Mouse (Mus musculus) heart, embryonic 16.5 days (tissue): ENCODE data around the gene Pcyt2. TPM values are rescaled to one million over a fixed set of nuclear protein-coding genes. Genes with fewer than 3 reads are reported as not detected.

ENCODE experiments used
- ATAC-seq: fragments of 200-750 bp; cut with Nextera tagmentation; replicated peaks from 2 replicates; pipeline ENCODE4 v1.8.0; 2017; ENCODE audit warnings: moderate number of reproducible peaks; ENCODE audit not compliant: insufficient read depth, low FRiP score; ENCODE audit errors: extremely low read depth
- H3K27ac ChIP-seq: fragments of 300-500 bp; sonication (generic); 2 replicates; pipeline ENCODE4 v1.5.1; 2014; ENCODE audit warnings: mild to moderate bottlenecking, low read length, control low read depth, moderate library complexity
- H3K27me3 ChIP-seq: fragments of 300-500 bp; sonication (generic); 2 replicates; pipeline ENCODE4 v1.6.1; 2014; ENCODE audit warnings: low read length, mixed read lengths; ENCODE audit not compliant: control insufficient read depth, insufficient read depth
- H3K36me3 ChIP-seq: fragments of 300-500 bp; sonication (generic); 2 replicates; pipeline ENCODE4 v1.6.1; 2014; ENCODE audit not compliant: control insufficient read depth, insufficient read depth
- H3K4me1 ChIP-seq: fragments of 300-500 bp; sonication (generic); 2 replicates; pipeline ENCODE4 v1.6.1; 2014; ENCODE audit warnings: low read length, mixed read lengths; ENCODE audit not compliant: control insufficient read depth, insufficient read depth
- H3K4me2 ChIP-seq: fragments of 300-500 bp; sonication (generic); 2 replicates; pipeline ENCODE4 v1.6.1; 2014; ENCODE audit warnings: low read depth, mild to moderate bottlenecking, control low read depth, low read length
- H3K4me3 ChIP-seq: fragments of 300-500 bp; sonication (generic); 2 replicates; pipeline ENCODE4 v1.5.1; 2014; ENCODE audit warnings: mild to moderate bottlenecking, control low read depth, low read length
- H3K9ac ChIP-seq: fragments of 300-500 bp; sonication (generic); 2 replicates; pipeline ENCODE4 v1.6.1; 2014; ENCODE audit warnings: low read length, control low read depth
- H3K9me3 ChIP-seq: fragments of 300-500 bp; sonication (generic); replicated peaks from 2 replicates; pipeline ENCODE4 v1.6.1; 2016; ENCODE audit warnings: low read length; ENCODE audit not compliant: control insufficient read depth
- WGBS: fragments of 180-500 bp; shearing (Covaris S2); extraction: QIAGEN DNeasy Blood & Tissue Kit; methylation state at CpG from one replicate; pipeline ENCODE4 v1.1.7; 2014; 5-methylcytosine and 5-hydroxymethylcytosine counted together
- polyA plus RNA-seq: library from polyadenylated mRNA; unstranded; fragments of >200 nt; fragmentation: Nextera tagmentation; extraction: Ambion mirVana; gene quantifications from 2 replicates; pipeline ENCODE4 v1.2.1, GENCODE M21; 2015

Pcyt2 gene
- polyA plus RNA-seq, 1 experiment from 2014 or later: 109 TPM

- H3K27ac ChIP-seq: no peak overlapping the region
- H3K9ac ChIP-seq: no peak overlapping the region
- WGBS: 2% methylated on average over 24 of the region's 24 CpGs
- H3K9me3 ChIP-seq: no peaks in the 10 kb centered on the region
- ATAC-seq: no peak
- H3K36me3 ChIP-seq: no peaks in the 10 kb centered on the region
- H3K27me3 ChIP-seq: peaks cover 70% of the 10 kb centered on the region
- H3K4me3 ChIP-seq: peak overlapping the region; percentile 20; the same call in 1 of the 2 replicates
- H3K4me2 ChIP-seq: peak overlapping the region; percentile 77
- H3K4me1 ChIP-seq: peaks cover 17% of the 10 kb centered on the region
Observed at GRCm38 (mm10) chr11:120658876-120659410, 41.2 kb upstream of the Pcyt2 start.

DNA sequence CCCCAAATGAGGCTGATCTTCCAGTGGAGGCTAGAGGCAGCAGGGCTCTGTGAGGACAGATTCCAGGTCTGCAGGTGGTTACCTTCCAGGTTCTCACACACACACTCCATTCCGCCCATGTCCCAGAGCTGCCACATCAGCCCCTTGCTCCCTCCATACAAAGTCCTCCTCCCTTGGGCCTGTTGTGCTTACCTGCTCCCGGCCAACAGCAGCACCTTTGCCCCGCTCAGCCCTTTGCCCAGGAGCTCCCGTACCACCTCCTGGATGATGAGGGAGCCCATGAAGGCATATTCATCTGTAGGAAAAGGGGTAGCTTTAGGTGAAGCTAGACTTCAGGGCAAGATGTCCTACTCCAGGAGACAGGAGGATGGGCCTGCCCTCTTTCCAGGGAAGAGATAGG lies 39.6 kb upstream of the Pcyt2 start:
- Histone ChIP-seq H3K9me3 (no peaks in the 10 kb centered on the region), H3K4me2 (no peak overlapping the region), H3K9ac (no peak overlapping the region), H3K4me1 (peaks cover 17% of the 10 kb centered on the region), H3K36me3 (no peaks in the 10 kb centered on the region), H3K27me3 (peaks cover 56% of the 10 kb centered on the region), H3K4me3 (no peak overlapping the region), H3K27ac (no peak overlapping the region)
- no peak for ATAC-seq
- WGBS: 80% methylated on average over 4 of the region's 4 CpGs

DNA sequence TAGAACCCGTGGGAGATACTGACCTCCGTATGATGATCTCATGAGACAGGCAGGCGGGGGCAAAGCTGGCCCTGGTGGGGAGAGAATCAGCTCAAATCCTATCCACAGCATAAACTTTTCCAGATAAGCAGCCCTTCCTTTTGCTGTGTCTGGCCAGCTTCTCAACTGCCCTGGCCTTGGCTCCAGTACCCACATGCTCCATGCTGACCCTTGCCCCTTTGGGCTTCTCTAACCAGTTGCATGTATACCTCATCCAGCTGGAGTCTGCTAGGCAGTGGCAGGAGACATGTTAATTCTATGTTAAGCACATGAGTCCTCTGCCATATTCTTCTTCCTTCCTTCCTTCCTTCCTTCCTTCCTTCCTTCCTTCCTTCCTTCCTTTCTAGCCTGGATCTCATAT lies 37.0 kb upstream of the Pcyt2 start:
- no peak for ATAC-seq
- H3K27me3 ChIP-seq: peaks cover 31% of the 10 kb centered on the region
- H3K9me3 ChIP-seq: no peaks in the 10 kb centered on the region

GRCm38 (mm10) chr11:120651872-120652271 lies 34.1 kb upstream of the Pcyt2 start:
- no peak for ATAC-seq
- peaks cover 4% of the 10 kb centered on the region; the same call in 1 of the 2 replicates for H3K27me3 ChIP-seq
- H3K4me2 ChIP-seq: no peak overlapping the region
- H3K4me1 ChIP-seq: peaks cover 6% of the 10 kb centered on the region; the same call in 1 of the 2 replicates
- H3K27ac ChIP-seq: no peak overlapping the region
- H3K9ac ChIP-seq: no peak overlapping the region
- H3K36me3 ChIP-seq: no peaks in the 10 kb centered on the region
- H3K4me3 ChIP-seq: no peak overlapping the region
- no peaks in the 10 kb centered on the region for H3K9me3 ChIP-seq
- WGBS: 77% methylated on average over 3 of the region's 3 CpGs

More for the DNA sequence above, 37.0 kb upstream of the Pcyt2 start:
- 73% methylated on average over 3 of the region's 3 CpGs for WGBS
- Histone ChIP-seq H3K36me3 (no peaks in the 10 kb centered on the region), H3K27ac (no peak overlapping the region), H3K4me2 (no peak overlapping the region), H3K4me1 (peaks cover 9% of the 10 kb centered on the region), H3K4me3 (no peak overlapping the region), H3K9ac (no peak overlapping the region)

DNA sequence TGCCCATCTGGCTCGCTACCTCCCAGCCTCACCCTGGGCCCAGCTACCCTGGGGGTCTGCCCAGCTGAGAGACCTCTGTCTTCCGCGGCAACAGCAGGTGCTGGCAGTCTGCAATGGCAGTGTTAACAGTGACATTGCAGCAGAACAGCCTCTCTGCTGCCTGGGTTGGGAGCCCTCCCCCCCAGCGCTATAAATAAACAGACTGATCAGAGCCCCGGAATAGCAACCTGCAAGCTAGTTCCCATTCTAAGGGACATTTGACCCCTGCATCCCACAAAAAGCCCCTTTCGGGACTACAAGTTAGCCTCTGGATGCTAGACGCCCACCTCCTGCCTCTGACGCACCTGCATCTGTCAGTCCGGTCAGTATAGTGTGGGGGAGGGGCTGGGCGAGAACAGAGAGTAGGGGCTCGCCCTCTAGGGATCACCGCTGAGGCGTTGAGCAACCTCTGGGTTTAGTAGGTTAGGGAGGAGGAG lies 30.3 kb upstream of the Pcyt2 start, which contains the start of gene Myadml2:
Gene Myadml2 (minus strand): TSS at position 158 of the 476 bp plus-strand sequence.
- peak; percentile 56; the same call in 1 of the 2 replicates for ATAC-seq
- under 1% methylated on average over 13 of the region's 13 CpGs for WGBS

GRCm38 (mm10) chr11:120647047-120647830 lies 29.5 kb upstream of the Pcyt2 start:
- H3K4me3 ChIP-seq: peak overlapping the region; percentile 59
- no peaks in the 10 kb centered on the region for H3K27me3 ChIP-seq
- peak overlapping the region; percentile 93 for H3K27ac ChIP-seq
- peak overlapping the region; percentile 79 for H3K9ac ChIP-seq
- ATAC-seq: no peak
- peaks cover 16% of the 10 kb centered on the region for H3K4me1 ChIP-seq
- 61% methylated on average over 35 of the region's 35 CpGs for WGBS
- H3K9me3 ChIP-seq: no peaks in the 10 kb centered on the region
- H3K36me3 ChIP-seq: no peaks in the 10 kb centered on the region
- H3K4me2 ChIP-seq: peak overlapping the region; percentile 71

More for the DNA sequence above, 30.3 kb upstream of the Pcyt2 start, which contains the start of gene Myadml2:
- Histone ChIP-seq H3K36me3 (no peaks in the 10 kb centered on the region), H3K9ac (peak within 1 kb of the TSS; percentile 79), H3K4me2 (peak within 1 kb of the TSS; percentile 71), H3K4me3 (peak within 1 kb of the TSS; percentile 59), H3K27me3 (no peaks in the 10 kb centered on the region), H3K4me1 (peaks cover 11% of the 10 kb centered on the region), H3K9me3 (no peaks in the 10 kb centered on the region), H3K27ac (peak within 1 kb of the TSS; percentile 93)

DNA sequence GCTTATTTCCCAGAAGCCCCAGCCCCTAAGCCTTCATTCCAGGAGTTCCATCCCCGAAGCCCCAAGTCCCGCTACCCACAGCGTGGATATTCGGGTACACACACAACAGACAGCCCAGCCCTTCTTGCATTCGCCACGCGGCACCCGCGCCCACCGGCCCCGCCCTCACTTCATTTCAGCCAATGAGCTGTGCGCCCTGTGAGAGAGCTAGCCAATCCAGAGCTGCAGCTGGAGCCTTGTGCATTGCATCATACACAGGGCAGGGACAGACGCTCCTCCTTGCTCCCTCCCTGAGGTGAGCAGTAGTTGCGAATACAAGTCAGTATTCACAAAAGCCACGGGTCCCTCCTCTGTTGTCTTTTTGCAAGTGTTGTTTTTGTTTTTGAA lies 25.9 kb upstream of the Pcyt2 start, which contains the start of gene Pycr1:
Gene Pycr1 (minus strand): TSS at position 169 of the 387 bp plus-strand sequence.
- H3K4me3 ChIP-seq: peak within 1 kb of the TSS; percentile 66
- H3K9me3 ChIP-seq: no peaks in the 10 kb centered on the region
- WGBS: under 1% methylated on average over 15 of the region's 15 CpGs
- H3K27ac ChIP-seq: peak within 1 kb of the TSS; percentile 44
- H3K36me3 ChIP-seq: no peaks in the 10 kb centered on the region
- H3K4me1 ChIP-seq: peaks cover 16% of the 10 kb centered on the region
- peaks cover 2% of the 10 kb centered on the region; the same call in 1 of the 2 replicates for H3K27me3 ChIP-seq
- peak within 1 kb of the TSS; percentile 98 for H3K4me2 ChIP-seq
- peak within 1 kb of the TSS; percentile 80 for H3K9ac ChIP-seq
- ATAC-seq: peak; percentile 97

DNA sequence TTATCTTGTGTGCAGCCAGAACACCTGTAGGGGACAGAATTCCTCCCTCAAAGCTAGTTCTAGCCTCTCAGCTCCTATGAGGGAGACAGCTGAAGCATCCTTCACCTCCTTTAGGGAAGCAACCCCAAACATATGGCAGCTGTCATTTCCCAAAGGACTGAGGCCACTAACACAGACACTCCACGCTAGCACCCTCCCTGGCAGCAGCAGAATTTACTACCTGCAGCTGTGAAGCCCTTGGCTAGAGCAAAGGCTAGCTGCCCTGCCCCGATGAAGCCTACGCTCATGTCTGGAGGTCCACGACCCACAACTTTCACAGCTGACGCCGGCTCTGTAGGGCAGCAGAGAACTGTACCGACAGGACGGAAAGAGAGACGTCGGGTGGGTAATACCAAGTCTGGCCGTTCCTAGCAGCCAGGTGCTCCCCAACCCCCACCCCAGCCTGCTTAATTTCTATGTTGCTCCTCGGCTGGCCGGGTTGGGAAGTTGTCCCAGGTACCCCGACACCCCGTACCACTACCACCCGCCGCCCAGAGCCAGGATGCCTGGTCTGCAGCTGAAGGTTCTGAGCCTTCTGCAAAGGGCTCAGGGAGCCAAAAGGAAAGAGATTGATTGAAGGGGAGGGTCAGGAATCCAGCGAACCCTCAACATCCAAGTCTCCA lies 25.3 kb upstream of the Pcyt2 start:
- peak overlapping the region; percentile 44 for H3K27ac ChIP-seq
- peak overlapping the region; percentile 66 for H3K4me3 ChIP-seq
- peaks cover 2% of the 10 kb centered on the region; the same call in 1 of the 2 replicates for H3K27me3 ChIP-seq
- H3K9me3 ChIP-seq: no peaks in the 10 kb centered on the region
- peaks cover 14% of the 10 kb centered on the region for H3K4me1 ChIP-seq
- ATAC-seq: peak; percentile 25; the same call in 1 of the 2 replicates
- no peaks in the 10 kb centered on the region for H3K36me3 ChIP-seq
- peak overlapping the region; percentile 80 for H3K9ac ChIP-seq
- WGBS: 2% methylated on average over 18 of the region's 18 CpGs
- H3K4me2 ChIP-seq: peak overlapping the region; percentile 98
